Mouse (Mus musculus): ENCODE data around the gene Chrna5.

Gene Chrna5

DNA sequence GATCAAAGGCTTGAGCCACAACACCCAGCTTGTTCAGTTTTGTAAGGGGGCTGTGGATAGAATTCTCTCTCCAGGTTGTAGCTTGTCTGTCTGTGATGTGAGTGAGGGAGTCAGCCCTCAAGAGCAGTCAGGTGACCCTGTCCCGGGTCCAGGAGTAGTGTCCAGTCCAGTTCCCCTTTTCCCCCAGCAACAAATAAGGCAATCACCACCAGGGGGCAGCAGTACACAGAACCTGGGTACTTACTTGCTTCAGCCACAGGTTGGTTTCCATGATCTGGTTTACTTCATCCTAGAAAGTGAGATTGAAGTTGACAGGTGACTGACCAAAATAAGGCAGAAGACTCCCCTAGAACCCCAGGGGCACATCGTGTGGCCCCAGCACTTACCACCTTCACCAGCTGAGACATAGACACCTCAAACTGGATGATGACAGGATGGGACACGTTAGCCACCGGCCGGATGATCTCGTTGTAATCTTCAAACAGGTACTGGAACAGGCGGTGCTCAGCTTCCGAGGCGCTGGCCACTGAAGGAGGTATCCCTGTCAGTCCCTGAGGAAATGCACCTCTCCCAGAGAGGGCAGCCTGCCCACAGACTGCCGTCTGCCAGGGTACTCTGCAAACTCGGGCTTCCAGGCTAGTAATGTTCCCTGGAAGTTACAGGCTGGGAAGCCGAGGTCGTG lies 43.4 kb downstream of the Chrna5 start:
- DNase-seq (ENCODE audit: low read depth): peak; percentile 75

DNA sequence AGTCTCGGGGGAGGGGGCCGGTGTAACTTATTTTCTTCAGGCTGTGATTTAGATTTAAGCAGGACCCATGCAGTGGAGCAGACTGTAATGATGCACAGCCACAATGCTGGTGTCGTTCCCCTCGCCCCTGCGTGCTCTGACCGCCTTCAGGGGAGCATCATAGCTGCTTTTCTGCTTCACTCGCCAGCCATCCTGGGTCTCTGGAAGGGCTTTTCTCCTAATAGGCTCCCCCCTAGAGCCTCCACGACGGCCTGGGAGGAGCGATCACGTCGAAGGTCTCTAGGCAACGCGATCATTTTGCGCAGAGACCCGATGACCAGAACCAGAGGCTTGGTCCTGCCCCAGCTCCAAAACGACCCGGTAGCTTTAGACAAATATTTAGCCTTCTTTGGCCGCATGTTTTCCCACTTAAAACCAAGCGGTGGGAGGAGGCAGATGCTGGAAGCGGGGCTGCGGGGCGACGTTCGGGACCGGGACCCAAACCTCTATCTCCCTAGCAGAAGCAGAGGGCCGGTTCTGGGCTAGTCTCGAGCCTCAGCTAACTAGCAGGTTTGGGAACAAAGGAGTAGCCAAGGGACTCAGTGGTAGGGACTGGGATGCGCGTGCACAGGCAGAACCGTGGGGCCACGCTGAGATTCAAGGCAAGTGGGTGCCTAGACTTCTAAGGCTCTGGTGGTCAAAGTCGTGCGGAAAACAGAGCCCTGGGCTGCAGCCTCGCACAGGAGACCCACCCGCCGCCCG lies 45.0 kb downstream of the Chrna5 start:
- no peak for DNase-seq (ENCODE audit: low read depth)

DNA sequence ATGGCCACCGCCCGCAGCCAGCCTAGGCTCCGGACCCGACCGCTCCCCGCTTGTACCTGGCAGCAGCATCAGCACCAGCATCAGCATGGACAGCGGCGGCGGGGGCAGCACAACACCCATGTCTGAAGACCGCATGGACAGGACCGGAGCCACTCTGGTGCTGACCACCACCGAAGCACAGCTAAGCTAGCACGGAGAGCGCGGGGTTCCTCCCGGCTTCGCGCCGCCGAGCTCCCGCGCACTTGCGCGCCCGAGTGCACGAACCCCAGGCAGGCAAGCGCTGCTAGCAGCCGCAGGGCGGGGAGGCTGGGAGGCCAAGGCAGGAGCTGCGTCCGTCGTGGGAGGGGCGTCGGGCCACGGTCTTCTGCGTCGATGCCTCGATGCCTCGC lies 45.6 kb downstream of the Chrna5 start, which contains the start of gene Chrna3:
Gene Chrna3, minus strand, starts transcription at position 288 of the 389 bp plus-strand sequence.
- no peak for DNase-seq (ENCODE audit: low read depth)

DNA sequence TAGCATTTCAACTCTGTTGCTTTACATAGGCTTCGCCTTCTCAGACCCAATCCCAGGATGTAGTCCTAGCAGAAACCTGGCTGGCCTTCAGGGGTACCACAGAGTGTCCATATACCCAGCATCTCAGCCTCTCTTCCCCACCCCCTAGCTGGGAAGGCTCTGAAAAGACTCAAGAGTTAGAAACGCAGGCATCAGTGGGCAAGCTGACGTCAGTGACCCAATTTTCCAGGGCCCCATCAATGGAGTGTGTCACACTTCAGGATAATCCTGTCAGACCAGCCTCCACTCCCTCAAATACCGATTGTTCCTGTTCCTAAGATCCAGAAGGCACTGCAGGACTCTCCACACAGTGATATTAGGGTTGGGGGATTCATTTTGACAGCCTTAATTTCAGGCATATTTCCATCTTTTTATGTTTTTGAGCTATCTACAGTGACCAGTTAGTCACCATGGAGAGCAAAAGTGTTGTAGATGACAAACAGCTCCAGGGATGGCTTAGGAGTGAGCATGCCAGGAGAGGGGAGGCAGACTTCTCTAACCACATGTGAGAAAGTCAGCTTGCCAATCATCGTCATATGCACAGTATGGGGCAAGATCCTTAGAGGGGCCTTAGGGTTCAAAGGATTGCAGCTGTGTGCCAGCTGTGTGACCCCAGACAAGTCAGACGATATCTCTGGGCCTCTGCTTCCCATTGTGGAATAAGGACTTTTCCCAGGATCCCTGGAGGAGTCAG lies 50.9 kb downstream of the Chrna5 start:
- DNase-seq (ENCODE audit: low read depth): no peak

DNA sequence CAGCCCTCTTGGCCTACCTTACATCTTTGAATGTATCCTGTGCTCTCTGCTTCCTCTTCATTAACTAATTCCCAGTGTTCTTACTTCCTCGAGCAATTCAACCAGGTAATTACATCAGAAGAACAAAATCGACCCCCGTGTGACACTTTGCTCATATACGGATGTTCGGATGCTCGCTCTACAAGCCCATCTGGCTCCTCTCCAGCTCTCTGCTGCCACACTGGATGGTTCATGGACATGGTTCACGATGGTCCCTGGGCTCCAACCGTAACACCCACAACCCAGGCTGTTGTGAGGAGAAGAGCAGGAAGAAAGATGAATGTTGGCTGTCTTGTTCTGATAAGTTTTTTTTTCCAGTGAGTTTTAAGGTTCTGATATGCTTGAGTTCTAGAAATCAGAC lies 58.3 kb downstream of the Chrna5 start:
- DNase-seq (ENCODE audit: low read depth): no peak

DNA sequence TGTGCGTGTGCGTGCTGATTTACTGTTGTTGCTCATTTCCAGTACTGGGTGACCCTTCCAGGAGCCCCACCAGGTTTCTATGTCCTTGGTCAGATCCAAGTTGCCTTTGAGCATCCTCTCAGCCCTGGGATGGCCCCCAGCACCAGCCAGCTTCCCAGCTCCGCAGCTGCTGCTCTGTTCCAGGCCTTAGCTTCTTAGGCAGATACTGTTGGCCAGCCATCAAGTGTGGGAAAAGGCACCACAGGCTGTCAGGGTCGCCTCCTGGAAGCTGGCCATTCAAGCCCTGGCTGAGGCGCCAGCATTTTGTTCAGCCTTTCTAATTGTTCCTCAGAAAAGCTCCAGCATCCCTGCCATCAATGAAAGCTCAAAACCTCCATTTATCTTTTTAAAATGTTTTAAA lies 59.3 kb downstream of the Chrna5 start:
- no peak for DNase-seq (ENCODE audit: low read depth)

DNA sequence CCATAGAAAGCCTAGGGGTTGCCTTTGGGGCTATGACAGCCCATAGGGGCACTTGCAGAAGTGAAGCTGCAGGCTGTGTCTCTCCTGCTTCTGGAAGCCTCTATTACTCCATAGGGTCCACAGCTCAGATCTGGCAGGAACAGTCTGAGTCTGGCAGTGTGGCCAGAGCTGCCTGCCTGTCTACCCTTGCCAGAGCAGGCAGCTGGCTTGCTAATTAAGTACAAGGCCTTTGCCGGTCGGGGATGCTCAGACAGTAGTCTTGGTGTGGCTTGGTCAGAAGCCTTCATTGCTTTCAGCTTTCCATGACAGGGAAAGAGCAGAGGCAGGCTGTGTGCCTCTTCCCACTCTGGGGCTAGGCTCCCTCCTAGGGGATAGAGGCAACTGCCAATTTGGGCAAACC lies 60.7 kb downstream of the Chrna5 start:
- no peak for DNase-seq (ENCODE audit: low read depth)

DNA sequence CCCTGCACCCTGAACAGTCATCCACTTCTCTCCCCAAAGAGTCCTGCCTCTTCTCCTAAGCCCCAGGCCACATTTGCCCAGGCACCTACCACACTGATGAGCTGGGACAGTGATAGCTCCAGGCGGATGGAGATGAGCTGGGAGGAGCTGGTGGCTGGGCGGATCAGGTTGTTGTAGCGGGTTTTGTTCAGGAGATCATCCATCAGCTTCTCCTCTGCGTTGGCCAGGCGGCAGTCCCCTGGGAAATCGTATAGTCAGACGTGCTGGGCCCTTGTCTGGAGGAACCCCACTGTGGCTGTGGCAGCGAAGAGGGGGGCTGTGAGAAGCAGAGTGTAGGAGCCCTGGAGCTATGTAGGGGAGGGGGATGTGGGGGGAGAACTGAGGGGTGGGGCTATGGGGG lies 63.0 kb downstream of the Chrna5 start:
- DNase-seq (ENCODE audit: low read depth): no peak

DNA sequence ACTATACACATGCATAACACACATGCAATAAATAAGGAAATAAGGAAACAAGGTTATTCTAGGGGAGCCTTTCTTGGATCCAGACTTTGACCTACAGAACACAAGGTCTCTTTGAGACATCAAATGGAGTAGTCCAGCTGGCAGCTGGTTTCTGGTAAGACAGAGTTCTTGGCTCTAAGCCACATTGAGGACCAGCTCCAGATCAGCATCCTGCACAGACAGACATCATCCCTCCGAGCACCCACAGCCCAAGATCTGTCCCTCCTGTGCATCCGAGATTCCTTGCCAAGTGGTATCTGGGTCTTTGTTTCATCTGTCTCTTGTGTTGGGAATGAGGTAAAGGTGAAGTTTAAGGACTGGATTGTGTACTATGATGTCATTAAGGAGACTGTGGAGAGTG lies 64.3 kb downstream of the Chrna5 start:
- DNase-seq (ENCODE audit: low read depth): no peak

DNA sequence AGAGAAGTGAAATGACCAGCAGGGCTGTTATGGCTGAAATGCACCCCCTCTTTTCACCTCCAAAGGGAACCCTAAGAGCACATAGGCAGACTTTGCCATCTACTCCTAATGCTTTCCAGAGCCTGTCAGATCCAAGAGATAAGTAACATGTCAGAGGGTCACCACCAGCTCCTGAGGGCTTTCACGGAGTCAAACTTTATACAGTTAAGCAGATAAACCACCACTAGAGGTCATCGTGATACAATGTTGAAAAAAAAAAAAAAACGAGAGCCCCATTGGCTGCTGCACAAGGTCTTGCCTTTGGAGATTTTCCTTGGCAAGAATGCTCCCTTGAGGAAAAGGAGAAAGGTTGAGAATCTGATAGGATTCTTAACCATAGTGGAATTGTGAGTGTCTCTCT lies 66.1 kb downstream of the Chrna5 start:
- peak; percentile 9 for DNase-seq (ENCODE audit: low read depth)

DNA sequence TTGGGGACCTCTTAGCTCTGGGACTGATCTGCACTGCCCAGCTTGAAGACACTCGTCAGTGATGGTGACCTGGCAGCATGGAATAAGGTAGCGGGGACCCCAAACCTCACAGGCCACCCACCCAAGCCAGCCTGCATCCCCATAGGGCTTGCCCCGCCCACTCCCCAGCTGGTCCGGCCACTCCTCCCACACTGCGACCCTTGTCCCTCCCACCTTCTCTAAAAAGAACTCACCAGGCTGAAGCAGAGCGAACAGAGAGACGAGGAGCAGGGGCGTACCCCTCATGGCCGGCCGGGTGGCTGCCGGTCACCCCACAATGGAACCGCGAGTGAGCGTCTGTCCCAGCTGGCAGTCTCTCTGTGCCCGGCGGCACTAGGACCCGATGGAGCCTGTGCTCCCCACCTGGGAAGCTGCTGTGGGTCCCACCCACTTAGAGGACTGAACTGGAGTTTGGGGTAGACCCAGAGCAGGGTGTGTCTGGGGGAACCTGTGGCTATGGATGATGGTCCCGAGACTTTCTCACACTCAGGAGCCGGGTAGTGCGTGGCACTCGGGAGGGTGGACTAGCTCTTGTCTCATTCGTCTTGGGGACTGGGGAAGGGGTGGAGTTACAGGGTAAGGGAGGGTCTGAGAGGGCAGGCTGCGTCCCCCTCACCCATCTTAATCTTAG lies 67.7 kb downstream of the Chrna5 start, which contains the start of gene Chrnb4:
Gene Chrnb4, minus strand, starts transcription at position 569 of the 670 bp plus-strand sequence.
- DNase-seq (ENCODE audit: low read depth): no peak

DNA sequence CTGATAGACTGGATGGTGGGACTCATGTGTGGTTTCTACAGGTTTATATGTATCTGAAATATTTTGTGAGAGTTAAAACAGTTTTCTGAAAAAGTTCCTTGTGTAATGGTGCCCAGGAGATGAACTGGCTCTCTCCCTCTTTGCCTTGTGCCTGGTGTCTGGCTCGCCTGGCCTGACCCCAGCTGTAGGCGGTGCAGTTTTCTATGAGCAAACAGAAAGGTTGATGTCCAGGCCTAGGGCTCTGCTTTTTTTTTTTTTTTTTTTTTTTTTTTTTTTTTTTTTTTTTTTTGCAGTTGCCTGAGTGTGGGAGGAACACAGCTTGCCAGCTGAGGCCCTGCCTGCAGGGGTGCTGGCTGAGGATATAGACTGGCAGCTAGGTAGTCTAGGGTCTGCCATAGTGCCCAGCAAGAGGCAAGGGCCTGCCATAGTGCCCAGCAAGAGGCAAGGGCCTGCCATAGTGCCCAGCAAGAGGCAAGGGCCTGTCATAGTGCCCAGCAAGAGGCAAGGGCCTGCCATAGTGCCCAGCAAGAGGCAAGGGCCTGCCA lies 74.8 kb downstream of the Chrna5 start:
- DNase-seq (ENCODE audit: low read depth): no peak
